Mouse (Mus musculus): ENCODE results near the gene Mtfp1. TPM values are rescaled to one million over a fixed set of nuclear protein-coding genes. Genes with fewer than 3 reads are reported as not detected.
A peak's percentile ranks its signal among the peaks of the same experiment; 100 is the strongest.

Mtfp1 gene
- polyA plus RNA-seq, 1 experiment from 2014 or later = 5.7 TPM

GRCm38 (mm10) chr11:4097091-4097621, 1.9 kb upstream of the Mtfp1 start:
- peak; percentile 19 for DNase-seq (ENCODE audit: low spot score)
- H3K27me3 ChIP-seq (ENCODE audit: control insufficient read depth, insufficient read depth, low read length) = no peaks in the 10 kb centered on the region
- 30% methylated on average over 10 of the region's 10 CpGs for WGBS
- H3K9ac ChIP-seq (ENCODE audit: low read depth, low read length) = peak overlapping the region; percentile 86
- H3K4me1 ChIP-seq (replicated peaks; ENCODE audit: control insufficient read depth, insufficient read depth, low read length) = peaks cover 3% of the 10 kb centered on the region; the same call in 1 of the 2 replicates
- H3K4me3 ChIP-seq (ENCODE audit: low read depth, low read length) = peak overlapping the region; percentile 46
- peak overlapping the region; percentile 83 for H3K4me2 ChIP-seq (replicated peaks; ENCODE audit: low read depth, low read length)
- no peaks in the 10 kb centered on the region for H3K36me3 ChIP-seq (ENCODE audit: control insufficient read depth, insufficient read depth, low read length)
- H3K27ac ChIP-seq (ENCODE audit: low read depth, low read length) = peak overlapping the region; percentile 68
- H3K9me3 ChIP-seq (ENCODE audit: control insufficient read depth, low read length) = no peaks in the 10 kb centered on the region
- peak; percentile 47 for ATAC-seq (ENCODE audit: low FRiP score)

- ATAC-seq (ENCODE audit: low FRiP score) (peak; percentile 95), DNase-seq (ENCODE audit: low spot score) (peak; percentile 99)
- peak overlapping the region; percentile 46 for H3K4me3 ChIP-seq (ENCODE audit: low read depth, low read length)
- WGBS = 4% methylated on average over 45 of the region's 45 CpGs
- no peaks in the 10 kb centered on the region for H3K27me3 ChIP-seq (ENCODE audit: control insufficient read depth, insufficient read depth, low read length)
- peak overlapping the region; percentile 86 for H3K9ac ChIP-seq (ENCODE audit: low read depth, low read length)
- peak overlapping the region; percentile 68 for H3K27ac ChIP-seq (ENCODE audit: low read depth, low read length)
- peaks cover 3% of the 10 kb centered on the region; the same call in 1 of the 2 replicates for H3K4me1 ChIP-seq (replicated peaks; ENCODE audit: control insufficient read depth, insufficient read depth, low read length)
- H3K9me3 ChIP-seq (ENCODE audit: control insufficient read depth, low read length) = no peaks in the 10 kb centered on the region
- peak overlapping the region; percentile 83 for H3K4me2 ChIP-seq (replicated peaks; ENCODE audit: low read depth, low read length)
- no peaks in the 10 kb centered on the region for H3K36me3 ChIP-seq (ENCODE audit: control insufficient read depth, insufficient read depth, low read length)
Observed at GRCm38 (mm10) chr11:4096054-4096984, 1.1 kb upstream of the Mtfp1 start.

- no peaks in the 10 kb centered on the region for H3K36me3 ChIP-seq (ENCODE audit: control insufficient read depth, insufficient read depth, low read length)
- peak overlapping the region; percentile 56 for H3K9ac ChIP-seq (ENCODE audit: low read depth, low read length)
- DNase-seq (ENCODE audit: low spot score) (peak; percentile 76), ATAC-seq (ENCODE audit: low FRiP score) (no peak)
- H3K27me3 ChIP-seq (ENCODE audit: control insufficient read depth, insufficient read depth, low read length) = no peaks in the 10 kb centered on the region
- 9% methylated on average over 23 of the region's 24 CpGs for WGBS
- H3K4me2 ChIP-seq (replicated peaks; ENCODE audit: low read depth, low read length) = peak overlapping the region; percentile 68
- H3K4me3 ChIP-seq (ENCODE audit: low read depth, low read length) = peak overlapping the region; percentile 51
- peaks cover 3% of the 10 kb centered on the region; the same call in 1 of the 2 replicates for H3K4me1 ChIP-seq (replicated peaks; ENCODE audit: control insufficient read depth, insufficient read depth, low read length)
- H3K27ac ChIP-seq (ENCODE audit: low read depth, low read length) = 0 out of 2 replicates have a peak overlapping the region, but pooled peaks have one; percentile 42
- H3K9me3 ChIP-seq (ENCODE audit: control insufficient read depth, low read length) = no peaks in the 10 kb centered on the region
Observed at GRCm38 (mm10) chr11:4094378-4095170, 671 bp downstream of the Mtfp1 start.

DNA sequence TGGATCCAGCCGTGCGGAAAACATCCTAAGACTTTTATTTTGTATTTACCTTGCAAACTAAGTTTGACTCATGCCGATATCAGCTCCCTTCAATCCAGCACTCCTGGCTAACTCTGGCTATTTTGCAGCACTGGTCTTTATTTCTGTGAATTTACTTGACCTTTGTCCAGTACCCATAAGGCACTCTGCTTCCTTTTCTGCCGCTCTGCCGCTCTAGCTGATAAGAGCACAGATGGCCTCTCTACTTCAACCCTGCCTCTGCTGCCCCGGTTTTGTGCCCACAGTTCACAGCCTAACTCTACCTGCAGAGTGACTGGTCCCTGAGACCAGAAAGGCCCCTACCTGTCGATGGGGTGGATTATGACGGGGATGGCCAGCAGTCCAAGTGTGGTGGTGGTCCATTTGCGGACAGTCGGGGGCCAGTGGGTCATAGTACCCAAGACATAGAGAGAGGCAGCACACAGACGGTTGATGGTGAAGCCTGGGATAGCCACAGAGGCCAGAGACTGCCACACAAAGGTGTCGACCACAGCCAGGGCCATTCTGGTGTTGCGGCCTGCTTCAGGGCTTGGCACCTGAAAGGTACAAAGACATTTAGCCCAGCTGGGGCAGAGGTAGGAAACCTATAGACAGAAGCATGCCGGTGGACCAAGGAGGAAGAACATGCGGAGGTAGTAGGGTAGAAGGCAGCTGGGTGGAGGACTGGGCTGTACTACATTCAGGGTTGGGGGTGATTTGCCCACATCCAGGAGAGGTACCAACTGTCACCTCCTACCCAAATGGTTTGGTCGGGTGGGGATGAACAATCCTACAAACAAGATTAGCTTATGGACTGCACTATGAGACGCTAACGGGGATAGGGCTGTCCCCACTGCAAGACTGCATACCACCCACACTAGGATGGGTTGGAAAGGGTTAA, 1.5 kb downstream of the Mtfp1 start:
- no peak for DNase-seq (ENCODE audit: low spot score)
- 89% methylated on average over 18 of the region's 18 CpGs for WGBS
- ATAC-seq (ENCODE audit: low FRiP score) = no peak
- Histone ChIP-seq H3K27ac (ENCODE audit: low read depth, low read length) (no peak overlapping the region), H3K9me3 (ENCODE audit: control insufficient read depth, low read length) (no peaks in the 10 kb centered on the region), H3K4me1 (replicated peaks; ENCODE audit: control insufficient read depth, insufficient read depth, low read length) (peaks cover 3% of the 10 kb centered on the region; the same call in 1 of the 2 replicates), H3K27me3 (ENCODE audit: control insufficient read depth, insufficient read depth, low read length) (no peaks in the 10 kb centered on the region), H3K36me3 (ENCODE audit: control insufficient read depth, insufficient read depth, low read length) (no peaks in the 10 kb centered on the region), H3K4me2 (replicated peaks; ENCODE audit: low read depth, low read length) (no peak overlapping the region), H3K4me3 (ENCODE audit: low read depth, low read length) (no peak overlapping the region), H3K9ac (ENCODE audit: low read depth, low read length) (no peak overlapping the region)

DNA sequence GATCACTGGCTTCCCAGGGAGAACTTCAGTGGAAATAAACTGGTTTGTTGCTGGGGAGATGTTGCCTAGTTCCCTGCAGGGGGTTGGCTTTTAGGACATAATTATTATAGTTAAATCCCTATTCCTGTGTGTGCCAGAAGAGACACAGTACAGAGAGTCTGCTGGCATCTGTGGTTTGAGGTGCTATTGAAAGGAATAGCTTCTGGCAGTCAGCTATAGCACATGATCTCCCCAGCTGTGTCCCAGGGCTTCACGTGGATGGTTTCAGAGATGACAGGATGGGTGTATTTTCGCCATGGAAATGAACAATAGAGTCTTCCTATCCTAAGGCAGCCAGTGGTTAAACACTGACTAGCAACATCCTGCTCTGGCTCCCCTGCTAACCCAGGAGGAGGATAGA, 8.0 kb downstream of the Mtfp1 start:
- H3K9ac ChIP-seq (ENCODE audit: low read depth, low read length) = no peak overlapping the region
- H3K4me3 ChIP-seq (ENCODE audit: low read depth, low read length) = no peak overlapping the region
- no peak overlapping the region for H3K27ac ChIP-seq (ENCODE audit: low read depth, low read length)
- no peaks in the 10 kb centered on the region for H3K9me3 ChIP-seq (ENCODE audit: control insufficient read depth, low read length)
- DNase-seq (ENCODE audit: low spot score) (no peak), ATAC-seq (ENCODE audit: low FRiP score) (no peak)
- WGBS = 45% methylated on average over 2 of the region's 2 CpGs
- H3K4me1 ChIP-seq (replicated peaks; ENCODE audit: control insufficient read depth, insufficient read depth, low read length) = no peaks in the 10 kb centered on the region
- H3K36me3 ChIP-seq (ENCODE audit: control insufficient read depth, insufficient read depth, low read length) = no peaks in the 10 kb centered on the region
- no peak overlapping the region for H3K4me2 ChIP-seq (replicated peaks; ENCODE audit: low read depth, low read length)
- no peaks in the 10 kb centered on the region for H3K27me3 ChIP-seq (ENCODE audit: control insufficient read depth, insufficient read depth, low read length)

GRCm38 (mm10) chr11:4086246-4086645, 9.0 kb downstream of the Mtfp1 start:
- no peak overlapping the region for H3K27ac ChIP-seq (ENCODE audit: low read depth, low read length)
- no peak overlapping the region for H3K9ac ChIP-seq (ENCODE audit: low read depth, low read length)
- WGBS = 61% methylated on average over 1 of the region's 1 CpGs
- H3K4me2 ChIP-seq (replicated peaks; ENCODE audit: low read depth, low read length) = no peak overlapping the region
- no peaks in the 10 kb centered on the region for H3K27me3 ChIP-seq (ENCODE audit: control insufficient read depth, insufficient read depth, low read length)
- no peaks in the 10 kb centered on the region for H3K36me3 ChIP-seq (ENCODE audit: control insufficient read depth, insufficient read depth, low read length)
- H3K9me3 ChIP-seq (ENCODE audit: control insufficient read depth, low read length) = no peaks in the 10 kb centered on the region
- no peaks in the 10 kb centered on the region for H3K4me1 ChIP-seq (replicated peaks; ENCODE audit: control insufficient read depth, insufficient read depth, low read length)
- no peak for DNase-seq (ENCODE audit: low spot score)
- H3K4me3 ChIP-seq (ENCODE audit: low read depth, low read length) = no peak overlapping the region
- ATAC-seq (ENCODE audit: low FRiP score) = no peak

- Histone ChIP-seq H3K9me3 (ENCODE audit: control insufficient read depth, low read length) (no peaks in the 10 kb centered on the region), H3K4me1 (replicated peaks; ENCODE audit: control insufficient read depth, insufficient read depth, low read length) (no peaks in the 10 kb centered on the region), H3K27ac (ENCODE audit: low read depth, low read length) (no peak overlapping the region), H3K4me3 (ENCODE audit: low read depth, low read length) (no peak overlapping the region), H3K4me2 (replicated peaks; ENCODE audit: low read depth, low read length) (no peak overlapping the region), H3K27me3 (ENCODE audit: control insufficient read depth, insufficient read depth, low read length) (no peaks in the 10 kb centered on the region), H3K36me3 (ENCODE audit: control insufficient read depth, insufficient read depth, low read length) (no peaks in the 10 kb centered on the region), H3K9ac (ENCODE audit: low read depth, low read length) (no peak overlapping the region)
- ATAC-seq (ENCODE audit: low FRiP score) (no peak; the same call in 1 of the 2 replicates), DNase-seq (ENCODE audit: low spot score) (peak; percentile 85)
- WGBS = 33% methylated on average over 5 of the region's 5 CpGs
Observed at GRCm38 (mm10) chr11:4083316-4084078, 11.7 kb downstream of the Mtfp1 start.

Measured in hindbrain, embryonic 11.5 days (tissue).